Mouse (Mus musculus): ENCODE results near the gene Defb7. TPM values are rescaled to one million over a fixed set of nuclear protein-coding genes. Genes with fewer than 3 reads are reported as not detected.

Gene Defb7
- not detected for polyA plus RNA-seq (2014; fragmentation: Illumina TruSeq; extraction: RNeasy Lipid Tissue Mini Kit (QIAGEN cat#74804); ENCODE audit: insufficient read depth, low read depth, low replicate concordance)

DNA sequence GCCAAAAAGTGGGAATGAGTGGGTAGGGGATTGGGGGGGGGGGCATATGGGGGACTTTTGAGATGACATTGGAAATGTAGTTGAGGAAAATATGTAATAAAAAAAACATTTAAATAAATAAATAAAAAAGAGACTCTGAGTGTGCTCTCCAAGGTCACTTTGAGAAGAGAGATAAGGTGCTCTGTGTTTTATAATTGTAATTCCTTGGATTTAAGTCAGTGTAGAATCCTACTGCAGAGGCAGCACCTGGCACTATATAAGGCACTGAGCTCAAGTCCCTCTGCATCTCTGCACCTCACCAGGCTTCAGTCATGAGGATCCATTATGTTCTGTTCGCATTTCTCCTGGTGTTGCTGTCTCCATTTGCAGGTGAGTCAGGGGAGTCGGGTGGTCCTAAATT lies at the start of gene Defb7:
Gene Defb7, plus strand, starts transcription at position 301 of the 400 bp plus-strand sequence.

Other genes with a start within 250 kb of the Defb7 start
- gene Defb5, start 247.5 kb upstream of the Defb7 start, polyA plus RNA-seq (2014; fragmentation: Illumina TruSeq; extraction: RNeasy Lipid Tissue Mini Kit (QIAGEN cat#74804); ENCODE audit: insufficient read depth, low read depth, low replicate concordance): not detected
- not detected for gene Defb3, start 201.7 kb upstream of the Defb7 start, polyA plus RNA-seq (2014; fragmentation: Illumina TruSeq; extraction: RNeasy Lipid Tissue Mini Kit (QIAGEN cat#74804); ENCODE audit: insufficient read depth, low read depth, low replicate concordance)
- gene Defb8, start 47.5 kb upstream of the Defb7 start, polyA plus RNA-seq (2014; fragmentation: Illumina TruSeq; extraction: RNeasy Lipid Tissue Mini Kit (QIAGEN cat#74804); ENCODE audit: insufficient read depth, low read depth, low replicate concordance): not detected
- not detected for gene 4930467E23Rik, start 234.5 kb downstream of the Defb7 start, polyA plus RNA-seq (2014; fragmentation: Illumina TruSeq; extraction: RNeasy Lipid Tissue Mini Kit (QIAGEN cat#74804); ENCODE audit: insufficient read depth, low read depth, low replicate concordance)